Mouse (Mus musculus) urinary bladder, adult 2 months (tissue): ENCODE data around the gene Vsx2. TPM values are rescaled to one million over a fixed set of nuclear protein-coding genes. Genes with fewer than 3 reads are reported as not detected.
A peak's percentile ranks its signal among the peaks of the same experiment; 100 is the strongest.

Source experiments
- DNase-seq: peaks from one replicate; pipeline ENCODE4 v3.0.0; 2022; ENCODE audit warnings: low spot score
- polyA plus RNA-seq: library from polyadenylated mRNA; depleted of rRNA; stranded (reverse); fragments of >200 nt; gene quantifications from 2 replicates; pipeline ENCODE4 v1.2.3, GENCODE M21; 2012

Vsx2 gene
- polyA plus RNA-seq, 1 experiment = 0.01 TPM

- no peak for DNase-seq
Observed at GRCm38 (mm10) chr12:84572341-84572720, 2.8 kb downstream of the Vsx2 start.

GRCm38 (mm10) chr12:84573094-84573493 lies 3.5 kb downstream of the Vsx2 start:
- DNase-seq = no peak

- no peak for DNase-seq
Observed at GRCm38 (mm10) chr12:84577768-84578439, 8.3 kb downstream of the Vsx2 start.

GRCm38 (mm10) chr12:84578440-84578770 lies 8.8 kb downstream of the Vsx2 start:
- no peak for DNase-seq

- no peak for DNase-seq
Observed at GRCm38 (mm10) chr12:84581285-84581684, 11.7 kb downstream of the Vsx2 start.

- DNase-seq = peak; percentile 88
Observed at GRCm38 (mm10) chr12:84589825-84590761, 20.5 kb downstream of the Vsx2 start.

GRCm38 (mm10) chr12:84598324-84598723 lies 28.8 kb downstream of the Vsx2 start:
- no peak for DNase-seq

- DNase-seq = no peak
Observed at GRCm38 (mm10) chr12:84604001-84604400, 34.4 kb downstream of the Vsx2 start.

GRCm38 (mm10) chr12:84605860-84606259 lies 36.3 kb downstream of the Vsx2 start:
- DNase-seq = no peak

- no peak for DNase-seq
Observed at GRCm38 (mm10) chr12:84611718-84612117, 42.2 kb downstream of the Vsx2 start.

- no peak for DNase-seq
Observed at GRCm38 (mm10) chr12:84612518-84612917, 43.0 kb downstream of the Vsx2 start.

- no peak for DNase-seq
Observed at GRCm38 (mm10) chr12:84614001-84614400, 44.4 kb downstream of the Vsx2 start.

- no peak for DNase-seq
Observed at GRCm38 (mm10) chr12:84614524-84614923, 45.0 kb downstream of the Vsx2 start.

- DNase-seq = peak; percentile 81
Observed at GRCm38 (mm10) chr12:84616977-84617630, 47.5 kb downstream of the Vsx2 start, which contains the start of gene Abcd4. TSS of gene Abcd4 (minus strand) at chr12:84617413.

GRCm38 (mm10) chr12:84617663-84618062 lies 48.1 kb downstream of the Vsx2 start:
- no peak for DNase-seq

- no peak for DNase-seq
Observed at GRCm38 (mm10) chr12:84620975-84621374, 51.4 kb downstream of the Vsx2 start.

- DNase-seq = no peak
Observed at GRCm38 (mm10) chr12:84624601-84625000, 55.0 kb downstream of the Vsx2 start.

- DNase-seq = no peak
Observed at GRCm38 (mm10) chr12:84625116-84625515, 55.6 kb downstream of the Vsx2 start.

GRCm38 (mm10) chr12:84631867-84632266 lies 62.3 kb downstream of the Vsx2 start:
- no peak for DNase-seq

- DNase-seq = no peak
Observed at GRCm38 (mm10) chr12:84640253-84640652, 70.7 kb downstream of the Vsx2 start.

GRCm38 (mm10) chr12:84640654-84641053 lies 71.1 kb downstream of the Vsx2 start, which contains the start of gene Vrtn:
TSS of gene Vrtn (plus strand) at chr12:84641019.
- no peak for DNase-seq
